Mouse (Mus musculus): ENCODE data around the gene Ppm1a. TPM values are rescaled to one million over a fixed set of nuclear protein-coding genes. Genes with fewer than 3 reads are reported as not detected.
A peak's percentile ranks its signal among the peaks of the same experiment; 100 is the strongest.

Gene Ppm1a
- total RNA-seq, 2 experiments from 2014 or later = 236 to 240 TPM

DNA sequence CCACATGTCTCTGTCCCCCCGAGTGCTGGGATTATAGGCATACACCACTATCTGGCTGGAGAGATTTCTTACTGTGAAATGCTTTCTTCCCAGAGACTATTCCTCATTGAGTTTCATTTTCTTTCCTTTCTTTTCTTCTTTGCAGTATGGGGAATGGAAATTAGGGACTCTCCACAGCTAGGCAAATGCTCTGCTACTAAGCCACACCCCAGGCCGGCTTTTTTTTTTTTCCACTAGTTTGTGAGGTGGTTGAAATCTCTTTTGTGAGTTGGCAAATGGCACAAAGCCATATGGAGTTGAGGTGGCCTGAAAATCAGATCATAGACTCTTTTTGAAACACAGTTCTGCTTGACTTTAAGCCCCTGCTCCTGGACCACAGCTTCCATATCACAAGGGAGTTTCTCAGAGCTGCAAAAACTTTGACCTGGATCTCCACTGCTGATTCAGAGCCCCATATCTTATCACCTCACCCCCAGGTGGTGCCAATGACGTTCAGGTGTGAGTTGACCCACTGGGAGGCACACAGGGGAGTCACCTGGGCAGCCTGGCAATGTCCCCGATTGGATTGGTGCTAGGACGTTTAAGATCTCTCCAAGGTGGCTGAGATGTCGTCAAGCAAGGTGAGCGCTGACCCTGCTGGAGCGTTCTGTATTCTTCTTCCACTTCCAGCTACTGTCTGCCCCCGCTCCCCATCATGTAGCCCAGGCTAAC, 71.7 kb downstream of the Ppm1a start:
- DNase-seq = no peak

- DNase-seq = no peak
Measured at GRCm38 (mm10) chr12:72829777-72830176, 72.5 kb downstream of the Ppm1a start.

DNA sequence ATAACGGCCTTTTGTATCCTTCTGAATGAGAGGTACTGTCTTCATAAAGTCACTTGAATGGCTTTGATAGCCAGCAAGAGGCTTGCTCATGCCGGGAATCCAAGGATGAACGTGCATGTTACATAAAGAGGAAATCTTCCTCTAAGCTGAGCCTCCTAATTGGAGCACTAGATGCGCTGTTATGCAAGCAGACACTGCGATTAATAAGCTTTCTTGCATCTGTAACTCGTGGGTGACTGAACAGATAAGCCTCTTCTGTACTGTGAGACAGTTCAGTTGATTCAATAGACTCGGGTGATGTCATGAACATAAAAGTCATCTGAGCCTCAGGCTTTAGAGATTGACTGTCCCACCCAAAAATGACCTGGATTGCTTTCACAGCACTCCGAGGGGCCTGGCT, 73.1 kb downstream of the Ppm1a start:
- peak in 1 of 2 experiments; percentile 27 for DNase-seq

DNA sequence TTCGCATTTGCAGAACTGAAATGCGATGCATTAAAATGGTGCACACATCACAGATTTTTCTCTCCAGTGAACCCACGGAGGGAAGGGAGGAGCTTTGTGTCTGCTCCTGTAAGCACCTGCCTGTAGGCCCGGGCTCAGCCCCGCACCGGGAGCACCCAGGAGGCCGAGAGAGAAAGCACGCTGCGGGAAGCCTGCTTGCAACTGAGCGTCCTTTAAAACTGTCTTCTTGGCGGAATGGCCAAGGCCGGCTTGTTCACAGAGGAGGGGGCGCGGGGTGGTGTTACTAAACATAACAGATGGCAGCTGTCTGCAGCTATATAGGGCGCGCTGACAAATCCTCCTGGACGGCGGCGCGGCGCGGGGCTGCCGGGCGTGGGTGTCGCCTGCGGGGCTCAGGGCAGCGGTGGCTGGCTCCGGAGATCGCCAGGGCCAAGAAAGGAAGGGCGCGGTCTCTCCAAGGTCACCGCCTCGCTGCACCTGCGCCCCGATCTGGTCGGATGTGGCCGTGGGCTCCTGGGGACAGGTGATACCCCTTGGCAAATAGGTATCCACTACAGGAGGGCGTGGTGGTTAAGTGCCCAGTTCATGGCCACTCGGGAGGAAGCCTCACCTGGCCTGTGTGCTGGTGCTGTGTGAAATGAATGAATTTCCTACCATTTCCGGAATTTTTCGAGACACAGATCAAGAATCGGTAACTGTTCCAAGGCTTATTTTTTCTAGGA, 74.6 kb downstream of the Ppm1a start:
- DNase-seq = peak; percentile 44 to 45

DNA sequence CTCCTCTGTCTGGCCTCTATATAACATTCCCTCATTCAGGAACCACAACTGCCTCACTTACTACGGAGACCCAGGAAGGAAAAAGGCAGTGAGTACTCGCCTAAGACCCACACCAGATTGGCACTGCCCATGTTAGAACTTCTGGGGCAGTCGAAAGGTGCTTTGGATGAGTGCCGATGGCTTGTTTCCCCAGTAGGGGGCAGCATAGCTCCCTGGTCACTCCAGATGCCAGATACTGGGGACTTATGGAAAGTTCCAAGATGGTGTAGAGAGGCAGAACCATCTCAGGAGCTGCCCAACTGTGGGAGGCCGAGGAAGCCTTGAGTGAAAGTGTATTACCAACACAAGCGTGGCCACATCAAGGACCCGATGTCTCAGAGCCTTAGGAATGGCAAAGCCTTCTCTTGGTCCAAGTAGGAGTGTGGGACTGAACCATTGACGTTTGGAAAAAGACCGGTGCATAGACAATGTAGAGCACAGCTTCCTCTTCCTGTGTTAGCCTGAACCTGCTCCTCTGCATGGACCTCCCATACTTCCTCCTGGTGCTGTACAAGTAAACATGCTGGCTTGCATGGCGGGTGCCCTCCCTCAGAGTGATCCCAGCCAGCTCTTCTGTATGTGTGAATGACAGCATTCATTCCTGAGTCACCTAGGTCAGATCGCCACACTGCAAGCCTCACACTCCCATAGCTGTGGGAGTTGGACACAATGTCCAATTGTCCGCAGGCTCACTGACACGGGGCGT, 77.7 kb downstream of the Ppm1a start:
- no peak for DNase-seq

- no peak for DNase-seq
Measured at GRCm38 (mm10) chr12:72835518-72836015, 78.3 kb downstream of the Ppm1a start.

- no peak for DNase-seq
Measured at GRCm38 (mm10) chr12:72837302-72837701, 80.0 kb downstream of the Ppm1a start.

- DNase-seq = no peak
Measured at GRCm38 (mm10) chr12:72841500-72841899, 84.2 kb downstream of the Ppm1a start.

- DNase-seq = no peak
Measured at GRCm38 (mm10) chr12:72843135-72843534, 85.9 kb downstream of the Ppm1a start.

DNA sequence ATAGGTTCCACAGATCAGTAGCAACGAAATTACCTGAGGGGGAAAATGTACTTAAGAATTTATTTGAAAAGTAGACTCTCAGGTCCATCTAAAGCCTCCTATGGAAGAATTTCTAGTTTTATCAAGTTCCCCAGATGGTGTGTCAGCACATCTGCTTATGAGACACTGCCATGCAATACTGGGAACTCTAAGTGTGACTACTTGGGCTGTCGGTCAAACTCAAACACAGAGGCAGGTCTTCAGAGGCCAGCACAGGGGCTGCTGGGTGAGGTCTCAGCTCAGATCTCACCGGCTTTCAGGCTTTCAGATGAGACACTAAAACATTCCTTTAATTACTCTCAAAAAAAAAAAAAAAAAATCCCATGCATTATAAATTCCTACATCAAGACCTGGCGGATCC, 86.3 kb downstream of the Ppm1a start:
- DNase-seq = no peak

GRCm38 (mm10) chr12:72843973-72844620, 86.8 kb downstream of the Ppm1a start:
- DNase-seq = no peak

DNA sequence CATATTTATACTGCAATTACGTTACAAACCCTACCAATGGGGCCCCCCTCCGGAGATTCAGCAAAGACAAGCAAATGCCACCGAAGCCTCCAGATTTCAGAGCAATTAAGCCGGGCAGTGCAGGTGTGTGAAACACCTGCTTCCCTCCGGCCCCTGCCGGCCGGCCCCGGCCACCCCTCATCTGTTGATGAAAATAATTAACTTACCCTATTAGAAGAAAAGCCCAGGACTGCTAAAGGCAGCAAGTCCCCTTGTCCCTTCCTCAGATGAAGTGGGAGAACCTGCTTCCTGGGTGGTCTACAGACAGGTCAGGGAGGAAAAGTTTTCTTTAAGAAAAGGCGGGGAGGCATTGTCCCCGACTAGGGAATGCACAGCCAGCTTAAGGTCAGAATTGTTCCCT, 88.7 kb downstream of the Ppm1a start:
- DNase-seq = no peak

GRCm38 (mm10) chr12:72847725-72848124, 90.5 kb downstream of the Ppm1a start:
- no peak for DNase-seq

Other genes with a start within 250 kb of the Ppm1a start
- gene Pcnx4, start 221.1 kb upstream of the Ppm1a start, total RNA-seq (2021) = 10 to 100 TPM; 30.7 to 33.0 TPM
- not detected for gene Gm4756, start 107.8 kb upstream of the Ppm1a start, total RNA-seq (2021)
- gene Dhrs7, start 92.5 kb upstream of the Ppm1a start, total RNA-seq (2021) = 10 to 100 TPM; 43.9 to 45.3 TPM
- not detected for gene Six6, start 182.4 kb downstream of the Ppm1a start, total RNA-seq (2021)
- gene 4930447C04Rik, start 183.3 kb downstream of the Ppm1a start, total RNA-seq (2021) = 1 to 10 TPM; 5.2 to 8.2 TPM